In genomic region chr16:44270606-44271005, GRCm38 (mm10) we compare ENCODE assay signal across 12 mouse cellular contexts.
DNase-seq lines count a peak whose midpoint lies in the region; ATAC-seq lines count a peak whose summit lies in the region.
"Had no signal": no experiment of that assay in that cellular context is flagged by ENCODE, and none has a peak within 500 bp of the region (broad histone marks: within the 10 kb centered on the region; RNA-seq: fewer than 3 reads in every experiment).

No protein-coding gene starts in this region.

- H3K9me3 ChIP-seq in heart, embryonic 11.5 days (replicated peaks; ENCODE audit: control insufficient read depth, low read length): no peaks in the 10 kb centered on the region
- no peaks in the 10 kb centered on the region for H3K9me3 ChIP-seq in lung, embryonic 16.5 days (ENCODE audit: control insufficient read depth, low read length)
- H3K9me3 ChIP-seq in forebrain, embryonic 12.5 days: no peaks in the 10 kb centered on the region
- no peaks in the 10 kb centered on the region for H3K9me3 ChIP-seq in midbrain, embryonic 16.5 days (replicated peaks; ENCODE audit: control insufficient read depth, low read length, poor library complexity, severe bottlenecking)
- H3K9me3 ChIP-seq: hindbrain, embryonic 13.5 days; midbrain, embryonic 10.5 days; neural tube, embryonic 15.5 days had no signal

- H3K9ac ChIP-seq in heart, embryonic 11.5 days (ENCODE audit: low read depth, low read length): no peak overlapping the region
- no peak overlapping the region for H3K9ac ChIP-seq in lung, embryonic 16.5 days (ENCODE audit: low read length)
- no peak overlapping the region for H3K9ac ChIP-seq in forebrain, embryonic 12.5 days
- no peak overlapping the region for H3K9ac ChIP-seq in midbrain, embryonic 16.5 days (ENCODE audit: low read depth, low read length)
- H3K9ac ChIP-seq: hindbrain, embryonic 13.5 days; neural tube, embryonic 15.5 days had no signal

- no peaks in the 10 kb centered on the region for H3K36me3 ChIP-seq in heart, embryonic 11.5 days (ENCODE audit: control insufficient read depth, insufficient read depth, low read length)
- no peaks in the 10 kb centered on the region for H3K36me3 ChIP-seq in lung, embryonic 16.5 days (ENCODE audit: control insufficient read depth, insufficient read depth, low read length)
- H3K36me3 ChIP-seq in forebrain, embryonic 12.5 days (replicated peaks): no peaks in the 10 kb centered on the region
- H3K36me3 ChIP-seq in midbrain, embryonic 16.5 days (ENCODE audit: control insufficient read depth, insufficient read depth, low read length): no peaks in the 10 kb centered on the region
- H3K36me3 ChIP-seq: hindbrain, embryonic 13.5 days; midbrain, embryonic 10.5 days; neural tube, embryonic 15.5 days had no signal

- H3K4me1 ChIP-seq in heart, embryonic 11.5 days (ENCODE audit: control insufficient read depth, insufficient read depth, low read length): no peaks in the 10 kb centered on the region
- peaks cover 6% of the 10 kb centered on the region for H3K4me1 ChIP-seq in lung, embryonic 16.5 days (replicated peaks; ENCODE audit: control insufficient read depth, insufficient read depth, low read length)
- no peaks in the 10 kb centered on the region for H3K4me1 ChIP-seq in forebrain, embryonic 12.5 days
- no peaks in the 10 kb centered on the region for H3K4me1 ChIP-seq in midbrain, embryonic 16.5 days (ENCODE audit: control insufficient read depth, insufficient read depth, low read length)
- H3K4me1 ChIP-seq: hindbrain, embryonic 13.5 days; midbrain, embryonic 10.5 days; neural tube, embryonic 15.5 days had no signal

- H3K27ac ChIP-seq in heart, embryonic 11.5 days (ENCODE audit: low read depth, low read length): no peak overlapping the region
- H3K27ac ChIP-seq in lung, embryonic 16.5 days (ENCODE audit: low read length): peak overlapping the region; percentile 70
- no peak overlapping the region for H3K27ac ChIP-seq in forebrain, embryonic 12.5 days
- no peak overlapping the region for H3K27ac ChIP-seq in midbrain, embryonic 16.5 days (ENCODE audit: low read length)
- H3K27ac ChIP-seq: hindbrain, embryonic 13.5 days; midbrain, embryonic 10.5 days; neural tube, embryonic 15.5 days had no signal

- ATAC-seq in heart, embryonic 11.5 days (replicated peaks; ENCODE audit: insufficient number of reproducible peaks, low FRiP score, low TSS enrichment): no peak
- peak; percentile 90 for ATAC-seq in lung, embryonic 16.5 days (ENCODE audit: low read depth)
- ATAC-seq in forebrain, embryonic 12.5 days (ENCODE audit: low FRiP score): no peak
- ATAC-seq in midbrain, embryonic 16.5 days: no peak
- ATAC-seq: forebrain, embryonic 14.5 days had no signal

- H3K27me3 ChIP-seq in heart, embryonic 11.5 days (ENCODE audit: control insufficient read depth, insufficient read depth, low read length): no peaks in the 10 kb centered on the region
- H3K27me3 ChIP-seq in lung, embryonic 16.5 days (ENCODE audit: control insufficient read depth, insufficient read depth, low read depth, low read length): no peaks in the 10 kb centered on the region
- no peaks in the 10 kb centered on the region for H3K27me3 ChIP-seq in forebrain, embryonic 12.5 days
- no peaks in the 10 kb centered on the region for H3K27me3 ChIP-seq in midbrain, embryonic 16.5 days (ENCODE audit: control insufficient read depth, insufficient read depth, low read depth, low read length)
- H3K27me3 ChIP-seq: hindbrain, embryonic 13.5 days; neural tube, embryonic 15.5 days had no signal

- peak; percentile 94 for DNase-seq in heart, adult 11 months
- peak; percentile 61 for DNase-seq in adrenal gland, adult 8-10 months
- DNase-seq in heart, postnatal 4 days: peak; percentile 29
- no peak for DNase-seq in frontal cortex, postnatal 14 days (ENCODE audit: low spot score in 2 of 2)

- no peak overlapping the region for H3K4me2 ChIP-seq in heart, embryonic 11.5 days
- H3K4me2 ChIP-seq in lung, embryonic 16.5 days (ENCODE audit: low read depth, low read length): no peak overlapping the region
- H3K4me2 ChIP-seq in forebrain, embryonic 12.5 days: no peak overlapping the region
- H3K4me2 ChIP-seq in midbrain, embryonic 16.5 days (ENCODE audit: low read length): no peak overlapping the region
- H3K4me2 ChIP-seq: hindbrain, embryonic 13.5 days; neural tube, embryonic 15.5 days had no signal

- H3K4me3 ChIP-seq in heart, embryonic 11.5 days (ENCODE audit: low read depth, low read length): no peak overlapping the region
- no peak overlapping the region for H3K4me3 ChIP-seq in lung, embryonic 16.5 days (ENCODE audit: low read length)
- H3K4me3 ChIP-seq in forebrain, embryonic 12.5 days (replicated peaks): no peak overlapping the region
- no peak overlapping the region for H3K4me3 ChIP-seq in midbrain, embryonic 16.5 days (ENCODE audit: low read depth, low read length)
- H3K4me3 ChIP-seq: hindbrain, embryonic 13.5 days; midbrain, embryonic 10.5 days; neural tube, embryonic 15.5 days had no signal

- WGBS in heart, embryonic 11.5 days (ENCODE audit: insufficient replicate concordance): 77% methylated on average over 5 of the region's 5 CpGs
- WGBS in lung, embryonic 16.5 days: 41% methylated on average over 5 of the region's 5 CpGs
- 90% methylated on average over 5 of the region's 5 CpGs for WGBS in forebrain, embryonic 12.5 days
- 83% methylated on average over 5 of the region's 5 CpGs for WGBS in midbrain, embryonic 16.5 days

Comparison
In these comparisons a context has a peak if more than half of its experiments do, and no peak if none do; other contexts are left out.
1. DNase-seq: peak in heart, adult 11 months (single experiment), adrenal gland, adult 8-10 months (single experiment) and heart, postnatal 4 days (single experiment); none in frontal cortex, postnatal 14 days (0 of 2).